Mouse (Mus musculus): Measurements from ENCODE around the gene Hist1h1d. TPM values are rescaled to one million over a fixed set of nuclear protein-coding genes. Genes with fewer than 3 reads are reported as not detected.
A peak's percentile ranks its signal among the peaks of the same experiment; 100 is the strongest.
"Not testable (repeated sequence)": the region's sequence is repeated elsewhere in the genome, so short reads cannot be mapped to it uniquely, and the experiment has no call there.

Hist1h1d gene
- total RNA-seq, 2 experiments from 2014 or later = 17.8 to 19.5 TPM

GRCm38 (mm10) chr13:23546694-23547093, 6.4 kb upstream of the Hist1h1d start:
- no peak for DNase-seq

GRCm38 (mm10) chr13:23550761-23551145, 2.3 kb upstream of the Hist1h1d start:
- no peak for DNase-seq

GRCm38 (mm10) chr13:23551146-23551834, 1.8 kb upstream of the Hist1h1d start, which contains the start of gene Hist1h4f:
Gene Hist1h4f, minus strand, starts transcription at chr13:23551648.
- peak; percentile 55 for DNase-seq

GRCm38 (mm10) chr13:23551931-23552914, 839 bp upstream of the Hist1h1d start:
- no peak for DNase-seq

- no peak for DNase-seq
Measured at GRCm38 (mm10) chr13:23554393-23554792, 1.3 kb downstream of the Hist1h1d start.

GRCm38 (mm10) chr13:23554925-23555838, 2.1 kb downstream of the Hist1h1d start:
- DNase-seq = peak; percentile 60

GRCm38 (mm10) chr13:23555839-23556416, 2.9 kb downstream of the Hist1h1d start:
- peak; percentile 20 for DNase-seq

GRCm38 (mm10) chr13:23556906-23557305, 3.8 kb downstream of the Hist1h1d start:
- no peak for DNase-seq

GRCm38 (mm10) chr13:23560699-23561098, 7.6 kb downstream of the Hist1h1d start:
- DNase-seq = not testable (repeated sequence)

- DNase-seq = not testable (repeated sequence)
Measured at GRCm38 (mm10) chr13:23561531-23561882, 8.4 kb downstream of the Hist1h1d start.

GRCm38 (mm10) chr13:23561883-23562659, 9.0 kb downstream of the Hist1h1d start, which contains the start of gene Hist1h3e:
Gene Hist1h3e, minus strand, starts transcription at chr13:23562369.
- DNase-seq = peak; percentile 90

- DNase-seq = no peak
Measured at GRCm38 (mm10) chr13:23562699-23563462, 9.8 kb downstream of the Hist1h1d start.

GRCm38 (mm10) chr13:23564482-23564881, 11.4 kb downstream of the Hist1h1d start:
- no peak for DNase-seq

GRCm38 (mm10) chr13:23570261-23571021, 17.4 kb downstream of the Hist1h1d start:
- not testable (repeated sequence) for DNase-seq

- peak; percentile 39 for DNase-seq
Measured at GRCm38 (mm10) chr13:23571022-23571503, 18.0 kb downstream of the Hist1h1d start, which contains the start of the genes Hist1h2ae and Hist1h2bg. Gene Hist1h2ae, minus strand, starts transcription at chr13:23571220. Gene Hist1h2bg, plus strand, starts transcription at chr13:23571396.

GRCm38 (mm10) chr13:23571504-23572217, 18.6 kb downstream of the Hist1h1d start:
- not testable (repeated sequence) for DNase-seq

- no peak for DNase-seq
Measured at GRCm38 (mm10) chr13:23572218-23573033, 19.4 kb downstream of the Hist1h1d start.

All from gastrocnemius, postnatal 10 days (tissue).